Mouse (Mus musculus): ENCODE measurements around the gene Cxcl2. TPM values are rescaled to one million over a fixed set of nuclear protein-coding genes. Genes with fewer than 3 reads are reported as not detected.
A peak's percentile ranks its signal among the peaks of the same experiment; 100 is the strongest.

Gene Cxcl2
- polyA plus RNA-seq, 1 experiment from 2014 or later = not detected

DNA sequence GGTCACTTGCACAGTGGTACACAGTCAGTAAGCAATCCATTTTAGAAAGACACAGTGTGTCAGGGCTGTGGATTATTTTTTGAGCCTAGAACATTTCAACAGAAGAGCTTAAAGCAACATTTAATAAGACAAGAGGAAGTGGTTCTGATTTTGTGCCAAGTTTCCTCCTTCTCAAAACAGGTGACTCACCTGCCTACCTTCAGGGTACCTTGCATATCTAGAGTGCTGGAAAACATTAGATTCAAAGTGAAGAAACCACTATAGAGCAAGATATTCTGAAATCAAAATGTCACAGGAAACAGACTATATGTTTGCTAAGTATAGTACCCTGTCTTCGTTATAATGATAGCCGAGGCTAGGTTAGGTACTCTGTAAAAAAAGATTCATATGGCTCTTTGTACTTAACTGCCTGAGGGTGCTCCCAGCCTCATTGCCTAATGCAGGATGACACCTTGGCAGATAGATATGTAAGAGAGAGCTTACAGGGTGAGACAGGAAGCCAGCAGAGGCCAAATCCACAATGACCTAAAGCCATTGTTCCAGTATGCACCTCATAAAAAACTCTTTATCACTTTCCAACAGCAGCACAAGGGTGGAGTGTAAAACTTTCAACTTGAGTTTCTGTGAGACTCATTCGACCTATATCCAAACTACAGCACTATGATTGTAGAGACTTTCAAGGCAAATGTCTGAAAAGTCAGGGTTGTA lies 24.2 kb upstream of the Cxcl2 start:
- 59% methylated on average over 3 of the region's 3 CpGs for WGBS
- Histone ChIP-seq H3K27me3 (no peaks in the 10 kb centered on the region), H3K4me1 (peaks cover 10% of the 10 kb centered on the region; the same call in 1 of the 2 replicates), H3K36me3 (no peaks in the 10 kb centered on the region), H3K27ac (replicated peaks) (no peak overlapping the region), H3K9ac (no peak overlapping the region), H3K9me3 (replicated peaks) (no peaks in the 10 kb centered on the region), H3K4me3 (replicated peaks) (no peak overlapping the region), H3K4me2 (replicated peaks) (no peak overlapping the region)
- no peak for ATAC-seq (ENCODE audit: insufficient number of reproducible peaks, low FRiP score, low TSS enrichment, low read depth)

DNA sequence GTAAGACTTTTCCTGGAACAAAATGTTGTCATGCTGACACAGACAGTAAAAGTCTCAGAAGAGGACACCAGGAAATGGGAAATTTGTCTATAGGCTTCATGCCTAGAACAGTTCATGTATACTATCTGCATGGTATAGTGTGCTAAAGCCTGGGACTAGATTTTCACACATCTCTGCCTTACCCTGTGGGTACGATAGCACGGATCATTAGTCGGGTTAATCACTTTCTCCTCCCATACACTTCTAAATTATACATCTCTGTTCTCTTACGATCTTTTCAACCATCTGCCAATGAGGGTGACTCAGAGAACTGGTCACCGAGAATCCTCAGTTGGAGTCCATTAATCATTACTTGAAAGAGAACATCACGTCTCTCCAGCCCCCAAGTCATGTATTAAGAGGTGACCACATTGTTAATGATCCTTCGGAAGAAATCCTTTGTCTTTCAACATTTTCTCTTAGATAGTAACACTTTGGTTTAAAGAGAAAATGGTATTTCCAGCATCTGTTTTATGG lies 23.3 kb upstream of the Cxcl2 start:
- no peak overlapping the region for H3K27ac ChIP-seq (replicated peaks)
- peaks cover 10% of the 10 kb centered on the region; the same call in 1 of the 2 replicates for H3K4me1 ChIP-seq
- H3K4me2 ChIP-seq (replicated peaks) = no peak overlapping the region
- no peak for ATAC-seq (ENCODE audit: insufficient number of reproducible peaks, low FRiP score, low TSS enrichment, low read depth)
- H3K9ac ChIP-seq = no peak overlapping the region
- no peaks in the 10 kb centered on the region for H3K9me3 ChIP-seq (replicated peaks)
- no peak overlapping the region for H3K4me3 ChIP-seq (replicated peaks)
- no peaks in the 10 kb centered on the region for H3K27me3 ChIP-seq
- H3K36me3 ChIP-seq = no peaks in the 10 kb centered on the region
- WGBS = 85% methylated on average over 7 of the region's 7 CpGs

DNA sequence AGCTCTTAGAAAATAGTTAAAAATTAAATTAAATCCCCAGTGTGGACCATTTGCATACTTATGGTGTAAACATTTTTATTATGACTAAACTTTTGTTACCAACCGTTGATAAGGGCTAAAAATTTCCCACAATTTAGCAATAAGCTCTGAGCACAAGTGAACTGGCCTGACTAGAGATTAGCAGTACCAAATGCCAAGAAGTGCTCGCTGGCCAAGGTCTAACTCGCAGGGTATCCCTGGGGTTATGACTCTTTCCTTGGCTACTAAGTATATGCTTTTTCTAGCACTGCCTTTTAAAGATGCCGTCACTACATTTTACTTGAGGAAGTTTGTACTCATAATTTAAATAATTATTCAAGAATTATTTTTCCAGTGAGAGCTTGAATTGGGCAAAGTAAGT lies 22.6 kb upstream of the Cxcl2 start:
- ATAC-seq (ENCODE audit: insufficient number of reproducible peaks, low FRiP score, low TSS enrichment, low read depth) = no peak
- no peaks in the 10 kb centered on the region for H3K9me3 ChIP-seq (replicated peaks)
- no peak overlapping the region for H3K4me2 ChIP-seq (replicated peaks)
- H3K27me3 ChIP-seq = no peaks in the 10 kb centered on the region
- no peaks in the 10 kb centered on the region for H3K36me3 ChIP-seq
- H3K27ac ChIP-seq (replicated peaks) = no peak overlapping the region
- H3K9ac ChIP-seq = no peak overlapping the region
- WGBS = 88% methylated on average over 4 of the region's 4 CpGs
- no peak overlapping the region for H3K4me3 ChIP-seq (replicated peaks)
- peaks cover 9% of the 10 kb centered on the region; the same call in 1 of the 2 replicates for H3K4me1 ChIP-seq

DNA sequence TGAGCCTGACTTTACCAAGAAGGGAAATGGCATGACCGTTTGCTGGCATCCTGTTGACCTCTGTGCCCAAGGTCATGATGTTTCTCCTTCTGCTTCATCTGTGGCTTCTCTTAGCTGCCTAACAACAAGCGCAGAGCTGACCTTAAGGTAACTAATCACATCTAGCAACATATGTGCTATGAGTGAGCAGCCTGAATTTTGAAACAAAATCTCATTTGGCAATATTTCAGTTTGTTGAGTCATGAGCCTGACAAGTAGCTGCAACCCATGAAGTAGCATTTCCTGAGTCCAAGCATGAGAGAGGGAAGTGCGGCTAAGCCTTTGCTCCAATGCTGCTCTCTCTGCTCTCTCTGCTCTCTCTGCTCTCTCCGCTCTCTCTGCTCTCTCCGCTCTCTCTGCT lies 22.0 kb upstream of the Cxcl2 start:
- H3K4me1 ChIP-seq = peaks cover 2% of the 10 kb centered on the region; the same call in 1 of the 2 replicates
- no peak overlapping the region for H3K9ac ChIP-seq
- 85% methylated on average over 5 of the region's 5 CpGs for WGBS
- no peaks in the 10 kb centered on the region for H3K9me3 ChIP-seq (replicated peaks)
- no peak overlapping the region for H3K4me2 ChIP-seq (replicated peaks)
- H3K4me3 ChIP-seq (replicated peaks) = no peak overlapping the region
- no peak for ATAC-seq (ENCODE audit: insufficient number of reproducible peaks, low FRiP score, low TSS enrichment, low read depth)
- H3K36me3 ChIP-seq = no peaks in the 10 kb centered on the region
- H3K27me3 ChIP-seq = no peaks in the 10 kb centered on the region
- H3K27ac ChIP-seq (replicated peaks) = no peak overlapping the region

DNA sequence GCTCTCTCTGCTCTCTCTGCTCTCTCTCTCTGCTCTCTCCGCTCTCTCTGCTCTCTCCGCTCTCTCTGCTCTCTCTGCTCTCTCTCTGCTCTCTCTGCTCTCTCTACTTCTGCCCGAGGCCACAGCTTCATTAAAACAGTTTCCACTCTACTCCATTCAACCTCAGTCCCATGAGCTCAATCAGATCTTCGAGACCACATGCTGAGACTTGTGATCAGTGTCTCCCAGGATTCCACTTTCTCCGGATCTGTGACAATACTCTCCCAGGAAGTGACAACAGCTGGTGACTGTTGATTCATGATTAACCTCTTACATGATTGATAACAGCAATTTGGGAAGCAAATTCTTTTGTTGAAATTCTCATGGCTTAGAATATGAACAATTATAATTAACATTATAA lies 21.5 kb upstream of the Cxcl2 start:
- Histone ChIP-seq H3K9me3 (replicated peaks) (no peaks in the 10 kb centered on the region), H3K36me3 (no peaks in the 10 kb centered on the region), H3K4me1 (no peaks in the 10 kb centered on the region), H3K9ac (no peak overlapping the region), H3K4me2 (replicated peaks) (no peak overlapping the region), H3K27ac (replicated peaks) (no peak overlapping the region), H3K4me3 (replicated peaks) (no peak overlapping the region), H3K27me3 (no peaks in the 10 kb centered on the region)
- 77% methylated on average over 5 of the region's 5 CpGs for WGBS
- no peak for ATAC-seq (ENCODE audit: insufficient number of reproducible peaks, low FRiP score, low TSS enrichment, low read depth)

DNA sequence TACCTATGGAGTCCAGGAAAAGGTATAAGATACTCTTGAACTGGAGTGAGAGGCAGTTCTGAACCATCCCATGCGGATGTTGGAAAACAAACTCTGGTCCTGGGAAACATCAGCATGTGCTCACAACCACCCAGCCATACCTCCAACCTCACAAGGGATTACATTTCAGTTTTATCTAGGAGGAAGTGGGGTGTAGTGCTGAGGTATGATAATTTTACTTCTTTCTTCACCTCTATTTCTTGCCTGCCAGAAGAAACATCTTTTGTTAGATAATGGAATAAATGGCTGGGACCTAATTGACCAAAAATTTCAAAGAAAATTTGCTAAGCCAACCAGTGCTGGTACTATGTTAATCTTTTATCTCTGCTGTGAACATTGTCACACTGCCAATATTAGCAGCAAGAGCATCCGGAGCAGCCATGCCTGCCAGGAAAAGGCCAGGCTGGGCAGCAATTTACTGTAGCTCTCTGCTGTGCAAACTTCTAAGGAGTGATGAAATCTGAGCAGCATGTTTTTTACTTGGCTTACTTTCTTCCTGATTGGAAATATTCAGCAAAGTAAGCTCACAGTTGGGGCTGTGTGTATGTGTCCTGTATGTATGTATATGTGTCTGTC lies 18.9 kb upstream of the Cxcl2 start:
- no peak overlapping the region for H3K4me2 ChIP-seq (replicated peaks)
- H3K9ac ChIP-seq = no peak overlapping the region
- no peaks in the 10 kb centered on the region for H3K4me1 ChIP-seq
- 39% methylated on average over 2 of the region's 2 CpGs for WGBS
- H3K9me3 ChIP-seq (replicated peaks) = no peaks in the 10 kb centered on the region
- no peak overlapping the region for H3K27ac ChIP-seq (replicated peaks)
- no peaks in the 10 kb centered on the region for H3K36me3 ChIP-seq
- no peaks in the 10 kb centered on the region for H3K27me3 ChIP-seq
- ATAC-seq (ENCODE audit: insufficient number of reproducible peaks, low FRiP score, low TSS enrichment, low read depth) = no peak
- no peak overlapping the region for H3K4me3 ChIP-seq (replicated peaks)

DNA sequence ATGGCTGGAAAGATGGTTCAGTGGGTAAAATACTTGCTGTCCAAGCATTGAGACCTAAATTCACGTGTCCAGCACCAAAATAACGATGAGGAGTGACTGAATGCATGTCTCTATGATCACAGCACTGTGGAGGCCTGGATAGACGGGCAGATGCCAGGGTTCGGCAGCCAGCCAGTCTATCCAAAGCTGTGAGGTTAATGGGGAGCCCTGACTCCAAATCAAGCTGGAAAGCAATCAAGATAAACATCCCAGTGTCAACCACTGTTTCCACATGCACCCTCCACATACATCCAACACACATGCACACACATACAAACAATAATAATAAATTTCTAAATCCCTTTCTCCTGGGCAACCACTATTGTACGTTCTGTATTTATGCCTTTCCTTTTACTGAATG lies 15.0 kb upstream of the Cxcl2 start:
- no peaks in the 10 kb centered on the region for H3K27me3 ChIP-seq
- no peak overlapping the region for H3K4me3 ChIP-seq (replicated peaks)
- ATAC-seq (ENCODE audit: insufficient number of reproducible peaks, low FRiP score, low TSS enrichment, low read depth) = no peak
- no peaks in the 10 kb centered on the region for H3K36me3 ChIP-seq
- no peak overlapping the region for H3K9ac ChIP-seq
- no peak overlapping the region for H3K4me2 ChIP-seq (replicated peaks)
- 78% methylated on average over 5 of the region's 5 CpGs for WGBS
- H3K9me3 ChIP-seq (replicated peaks) = no peaks in the 10 kb centered on the region
- H3K4me1 ChIP-seq = peaks cover 6% of the 10 kb centered on the region; the same call in 1 of the 2 replicates
- no peak overlapping the region for H3K27ac ChIP-seq (replicated peaks)

DNA sequence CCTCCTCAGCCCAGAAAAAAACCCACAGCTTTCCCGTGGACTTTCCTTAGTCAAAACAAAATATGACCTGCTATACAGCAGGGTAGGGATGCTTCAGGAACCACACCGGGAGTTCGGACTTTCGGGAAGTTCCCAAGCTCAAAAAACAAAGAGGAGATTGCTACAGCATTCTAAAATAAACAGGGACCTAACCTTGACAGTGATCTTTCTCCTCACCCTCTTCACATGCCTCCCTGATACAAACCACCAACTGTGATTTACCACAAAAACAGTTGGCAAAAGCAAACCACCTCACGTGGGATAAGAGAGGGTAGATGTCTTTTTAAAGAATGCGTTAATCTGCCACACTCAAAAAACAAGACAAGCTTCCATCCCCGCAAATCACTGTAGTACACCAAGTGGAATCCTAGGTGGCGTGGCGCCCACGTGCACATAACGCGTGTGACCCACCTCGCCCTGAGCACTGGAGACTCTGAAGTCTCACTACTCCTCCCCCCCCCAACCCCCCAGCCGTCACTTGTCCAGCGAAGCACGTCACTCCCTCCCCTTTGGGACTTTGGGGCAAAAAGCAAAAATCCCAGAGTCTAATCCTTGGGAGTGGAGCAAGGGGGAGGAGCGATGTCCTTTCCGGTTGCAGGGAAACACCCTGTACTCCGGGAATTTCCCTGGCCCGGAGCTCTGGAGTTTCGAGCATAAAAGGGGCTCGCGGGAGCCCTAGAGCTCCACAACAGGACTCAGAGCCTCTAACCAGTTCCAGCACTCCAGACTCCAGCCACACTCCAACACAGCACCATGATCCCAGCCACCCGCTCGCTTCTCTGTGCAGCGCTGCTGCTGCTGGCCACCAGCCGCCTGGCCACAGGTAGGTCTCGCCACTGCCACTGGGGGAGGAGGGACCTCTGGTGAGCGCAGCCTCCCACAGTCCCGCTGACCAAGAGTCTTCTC lies 12.9 kb upstream of the Cxcl2 start, which contains the start of gene Cxcl1:
TSS of gene Cxcl1 (plus strand) at position 723 of the 945 bp plus-strand sequence.
- WGBS = 8% methylated on average over 30 of the region's 30 CpGs

DNA sequence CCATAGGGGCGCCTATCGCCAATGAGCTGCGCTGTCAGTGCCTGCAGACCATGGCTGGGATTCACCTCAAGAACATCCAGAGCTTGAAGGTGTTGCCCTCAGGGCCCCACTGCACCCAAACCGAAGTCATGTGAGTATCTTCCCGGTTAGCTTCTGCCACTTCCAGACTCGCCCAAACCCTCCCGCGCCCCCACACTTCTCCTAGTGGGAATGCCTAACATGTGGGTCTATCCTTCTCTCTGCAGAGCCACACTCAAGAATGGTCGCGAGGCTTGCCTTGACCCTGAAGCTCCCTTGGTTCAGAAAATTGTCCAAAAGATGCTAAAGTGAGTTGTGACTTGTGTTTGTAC lies 12.2 kb upstream of the Cxcl2 start:
- 17% methylated on average over 10 of the region's 10 CpGs for WGBS
- Histone ChIP-seq H3K27me3 (no peaks in the 10 kb centered on the region), H3K36me3 (no peaks in the 10 kb centered on the region), H3K27ac (replicated peaks) (no peak overlapping the region), H3K4me2 (replicated peaks) (peak overlapping the region; percentile 92), H3K9me3 (replicated peaks) (no peaks in the 10 kb centered on the region), H3K4me3 (replicated peaks) (peak overlapping the region; percentile 50), H3K9ac (peak overlapping the region; percentile 39), H3K4me1 (peaks cover 6% of the 10 kb centered on the region; the same call in 1 of the 2 replicates)
- ATAC-seq (ENCODE audit: insufficient number of reproducible peaks, low FRiP score, low TSS enrichment, low read depth) = no peak; the same call in 1 of the 2 replicates

More for the DNA sequence above, 12.9 kb upstream of the Cxcl2 start, which contains the start of gene Cxcl1:
- ATAC-seq (ENCODE audit: insufficient number of reproducible peaks, low FRiP score, low TSS enrichment, low read depth) = peak; percentile 67
- Histone ChIP-seq H3K4me2 (replicated peaks) (peak within 1 kb of the TSS; percentile 92), H3K9me3 (replicated peaks) (no peaks in the 10 kb centered on the region), H3K27ac (replicated peaks) (no peak within 1 kb of the TSS), H3K27me3 (no peaks in the 10 kb centered on the region), H3K9ac (peak within 1 kb of the TSS; percentile 39), H3K4me3 (replicated peaks) (peak within 1 kb of the TSS; percentile 50), H3K4me1 (peaks cover 6% of the 10 kb centered on the region; the same call in 1 of the 2 replicates), H3K36me3 (no peaks in the 10 kb centered on the region)

DNA sequence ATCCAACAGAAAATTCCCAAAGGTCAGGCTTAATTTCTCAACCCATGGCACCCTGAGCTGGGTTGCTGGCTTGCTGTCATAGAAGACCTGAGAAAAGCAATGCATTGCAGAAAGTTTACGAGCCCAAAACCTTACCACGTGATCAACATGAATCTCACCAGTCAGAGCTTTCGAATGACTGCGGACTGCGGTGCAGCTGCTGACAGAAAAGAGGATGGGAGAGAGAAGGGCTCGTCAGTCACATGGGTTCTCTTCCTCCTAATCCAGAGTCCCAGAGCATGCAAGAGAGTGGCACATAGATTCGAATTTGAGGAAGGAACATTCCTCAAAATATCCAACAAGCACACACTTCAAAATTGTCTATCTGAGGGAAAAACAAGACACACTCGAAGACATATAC lies 9.4 kb upstream of the Cxcl2 start:
- Histone ChIP-seq H3K27me3 (no peaks in the 10 kb centered on the region), H3K4me2 (replicated peaks) (no peak overlapping the region), H3K9ac (no peak overlapping the region), H3K27ac (replicated peaks) (no peak overlapping the region), H3K4me3 (replicated peaks) (no peak overlapping the region), H3K9me3 (replicated peaks) (no peaks in the 10 kb centered on the region), H3K4me1 (peaks cover 6% of the 10 kb centered on the region; the same call in 1 of the 2 replicates), H3K36me3 (no peaks in the 10 kb centered on the region)
- 67% methylated on average over 8 of the region's 8 CpGs for WGBS
- ATAC-seq (ENCODE audit: insufficient number of reproducible peaks, low FRiP score, low TSS enrichment, low read depth) = no peak

DNA sequence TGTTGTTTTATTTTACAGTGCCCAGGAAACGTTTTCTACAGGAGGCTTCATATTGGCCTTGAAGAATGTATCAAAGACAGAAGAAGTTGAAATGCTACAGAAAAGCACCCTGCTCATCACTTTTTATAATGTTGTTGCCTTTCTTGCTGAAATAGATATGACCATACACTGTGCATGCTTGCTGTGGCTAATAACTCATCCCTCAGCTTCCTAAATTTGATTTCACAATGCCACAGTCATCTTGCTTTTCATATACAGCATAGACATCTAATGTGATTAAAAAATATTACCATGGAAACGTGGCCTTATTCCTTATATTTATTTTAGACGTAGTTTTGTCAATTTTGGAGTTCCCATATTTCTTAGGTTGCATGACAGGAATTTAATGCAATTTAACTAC lies 6.2 kb upstream of the Cxcl2 start:
- no peak overlapping the region for H3K4me2 ChIP-seq (replicated peaks)
- H3K27me3 ChIP-seq = no peaks in the 10 kb centered on the region
- ATAC-seq (ENCODE audit: insufficient number of reproducible peaks, low FRiP score, low TSS enrichment, low read depth) = no peak
- WGBS = 63% methylated on average over 3 of the region's 3 CpGs
- H3K9me3 ChIP-seq (replicated peaks) = no peaks in the 10 kb centered on the region
- no peaks in the 10 kb centered on the region for H3K4me1 ChIP-seq
- H3K4me3 ChIP-seq (replicated peaks) = no peak overlapping the region
- no peak overlapping the region for H3K27ac ChIP-seq (replicated peaks)
- no peaks in the 10 kb centered on the region for H3K36me3 ChIP-seq
- no peak overlapping the region for H3K9ac ChIP-seq

Data from embryonic facial prominence, embryonic 15.5 days (tissue).